Mouse (Mus musculus) granulocyte monocyte progenitor cell, adult 5-6 weeks (primary cell): Measurements from ENCODE around the gene 3110070M22Rik. TPM values are rescaled to one million over a fixed set of nuclear protein-coding genes. Genes with fewer than 3 reads are reported as not detected.
"Not testable (repeated sequence)": the region's sequence is repeated elsewhere in the genome, so short reads cannot be mapped to it uniquely, and the experiment has no call there.

ENCODE experiments used
- ATAC-seq: replicated peaks from 2 replicates; pipeline ENCODE4 v1.8.0; 2016; ENCODE audit warnings: mild to moderate bottlenecking, moderate TSS enrichment, inconsistent platforms; ENCODE audit not compliant: poor library complexity, severe bottlenecking
- total RNA-seq, 2 experiments: library from RNA; stranded (forward) in 1 of 2; stranded (reverse) in 1 of 2; fragments of 200-712, 200-1000 nt in 1 of 2; fragments of >200 nt in 1 of 2; fragmentation: Nextera tagmentation in 1 of 2; gene quantifications; 2 replicates each; pipeline ENCODE4 v1.2.3; 2014 to 2017

Gene 3110070M22Rik
- total RNA-seq (2014; fragmentation: Nextera tagmentation) (not detected in 2 replicates), total RNA-seq (2017) (0.47 and 1.7 TPM in 2 replicates)

- ATAC-seq: no peak
Observed at GRCm38 (mm10) chr13:119487880-119488580, at the start of gene 3110070M22Rik, which contains the start of gene Tmem267. Gene 3110070M22Rik, minus strand, starts transcription at chr13:119488383. Gene Tmem267, plus strand, starts transcription at chr13:119488039.

DNA sequence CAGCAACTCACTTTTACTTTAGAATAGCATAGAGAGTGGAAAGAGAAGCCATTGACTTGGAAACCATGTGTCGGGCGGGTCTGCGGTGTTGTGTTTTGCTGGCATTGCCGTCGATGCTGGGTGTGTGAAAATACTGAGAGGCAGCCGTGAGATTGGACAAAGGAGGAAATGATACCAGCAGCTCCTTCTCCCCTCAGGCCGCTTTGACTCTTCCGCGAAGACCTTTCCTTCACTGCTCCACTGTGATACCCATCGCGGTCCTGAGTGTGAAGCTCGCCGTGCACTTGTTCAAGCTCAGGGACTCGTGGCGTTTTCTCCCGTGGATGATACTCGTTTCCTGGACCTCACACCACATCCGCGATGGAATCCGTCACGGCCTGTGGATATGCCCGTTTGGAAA is 6.8 kb upstream of the 3110070M22Rik start:
- ATAC-seq: peak; percentile 37; the same call in 1 of the 2 replicates

DNA sequence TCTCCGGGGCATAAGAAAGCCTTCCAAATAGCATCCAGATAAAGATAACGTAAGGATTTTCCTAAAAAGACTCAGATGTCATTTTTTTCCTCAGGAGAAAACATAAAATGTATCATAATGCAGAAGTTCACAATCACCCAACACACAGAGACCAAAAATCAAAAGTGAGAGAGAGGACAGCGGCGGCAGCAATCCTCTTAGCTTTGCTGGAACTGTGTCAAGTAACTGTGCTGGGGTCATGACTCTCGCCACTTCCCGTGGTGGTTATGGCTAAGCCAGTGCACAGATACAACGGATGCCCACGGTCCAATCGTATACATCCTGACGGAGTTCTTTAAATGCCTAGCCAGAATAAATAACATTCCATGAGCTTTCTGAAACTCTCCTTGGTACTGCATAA is 3.9 kb upstream of the 3110070M22Rik start:
- not testable (repeated sequence) for ATAC-seq

- no peak for ATAC-seq
Observed at GRCm38 (mm10) chr13:119487354-119487753, 829 bp downstream of the 3110070M22Rik start.

DNA sequence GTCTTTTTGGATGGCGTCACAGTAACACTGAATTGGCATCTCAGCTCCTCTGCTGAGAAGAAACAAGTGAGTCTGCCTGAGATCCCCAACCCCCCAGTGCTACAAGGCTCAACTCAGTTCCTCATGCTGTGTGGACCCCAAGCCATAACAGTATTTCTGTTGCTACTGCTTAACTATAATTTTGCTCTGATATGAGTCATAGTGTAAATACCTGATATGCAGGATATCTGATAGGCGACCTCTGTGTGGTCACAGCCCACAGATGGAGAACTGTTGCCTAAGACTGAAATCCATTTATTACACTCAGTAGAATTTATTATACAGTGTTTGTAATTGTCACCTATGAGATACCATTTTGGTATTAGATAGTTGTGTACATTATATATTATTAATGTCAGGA is 10.4 kb downstream of the 3110070M22Rik start:
- ATAC-seq: no peak

DNA sequence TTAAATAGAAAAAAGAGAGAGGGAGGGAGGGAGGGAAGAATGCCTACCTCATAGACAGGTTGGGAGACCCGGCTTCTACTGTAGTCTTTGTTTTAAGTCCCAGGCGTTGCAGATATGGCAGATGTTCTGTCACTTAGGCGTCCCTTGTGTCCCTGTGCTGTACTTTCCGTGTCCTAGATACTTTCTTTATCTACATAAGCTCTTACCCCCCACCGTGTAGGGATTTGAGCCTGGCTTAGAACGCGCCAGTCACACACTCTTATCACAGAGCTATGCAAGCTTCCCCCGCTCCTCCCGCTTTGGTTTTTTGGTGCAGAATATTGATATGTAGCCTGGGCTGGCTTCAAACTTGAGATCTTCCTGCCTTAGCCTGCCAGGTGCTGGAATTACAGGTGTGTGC is 11.6 kb downstream of the 3110070M22Rik start:
- ATAC-seq: no peak

GRCm38 (mm10) chr13:119462596-119463560 is 25.3 kb downstream of the 3110070M22Rik start, which contains the start of gene 4833420G17Rik:
Gene 4833420G17Rik, plus strand, starts transcription at chr13:119462768.
- ATAC-seq: peak; percentile 97

- peak; percentile 51; the same call in 1 of the 2 replicates for ATAC-seq
Observed at GRCm38 (mm10) chr13:119461900-119462595, 26.1 kb downstream of the 3110070M22Rik start.

DNA sequence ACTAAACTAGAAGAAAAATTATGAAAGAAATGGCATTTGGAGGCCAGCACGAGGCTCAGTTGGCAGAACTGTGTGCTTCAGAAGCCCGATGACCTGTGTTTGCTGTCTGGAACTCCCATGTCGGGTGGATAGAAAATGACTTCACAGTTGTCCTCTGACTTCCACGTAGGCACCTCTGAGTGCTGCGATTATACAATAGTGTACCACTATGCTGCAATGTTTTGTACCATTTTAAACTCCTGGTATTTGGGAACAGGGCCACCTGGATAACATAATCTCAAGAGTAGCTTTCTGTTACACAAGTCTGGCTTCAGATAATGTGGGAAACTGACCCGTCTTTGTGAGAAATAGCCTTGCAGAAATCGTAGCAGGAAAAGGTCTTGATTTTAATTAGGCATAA is 31.8 kb downstream of the 3110070M22Rik start:
- ATAC-seq: no peak

- no peak for ATAC-seq
Observed at GRCm38 (mm10) chr13:119455082-119455481, 33.1 kb downstream of the 3110070M22Rik start.

- peak; percentile 79 for ATAC-seq
Observed at GRCm38 (mm10) chr13:119453563-119453962, 34.6 kb downstream of the 3110070M22Rik start.

DNA sequence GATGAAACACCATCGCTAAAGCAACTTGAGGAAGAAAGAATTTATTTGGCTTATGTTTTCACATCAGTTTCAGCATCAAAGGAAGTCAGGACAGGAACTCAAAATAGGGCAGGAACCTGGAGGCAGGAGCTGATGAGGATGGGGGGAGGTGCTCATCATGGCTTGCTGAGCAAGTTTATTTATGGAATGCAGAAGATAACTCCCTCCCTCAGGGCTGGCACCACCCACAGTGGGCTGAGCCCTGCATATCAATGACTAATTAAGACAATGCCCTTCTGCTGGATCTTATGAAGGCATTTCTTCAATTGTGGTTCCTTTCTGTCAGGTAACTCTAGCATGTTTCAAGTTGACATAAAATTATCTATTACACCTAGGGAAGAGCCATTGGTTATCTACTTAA is 45.9 kb downstream of the 3110070M22Rik start:
- no peak for ATAC-seq

Other genes starting within 250 kb of the 3110070M22Rik start
- gene Paip1, start 59.8 kb downstream of the 3110070M22Rik start, total RNA-seq (2014; fragmentation: Nextera tagmentation): 32.8 and 44.5 TPM in 2 replicates
- gene Paip1, start 59.8 kb downstream of the 3110070M22Rik start, total RNA-seq (2017): 72.4 and 77.3 TPM in 2 replicates
- gene 4833420G17Rik, start 25.6 kb downstream of the 3110070M22Rik start, total RNA-seq (2014; fragmentation: Nextera tagmentation): 67.1 and 82.9 TPM in 2 replicates
- gene 4833420G17Rik, start 25.6 kb downstream of the 3110070M22Rik start, total RNA-seq (2017): 46.5 and 57.2 TPM in 2 replicates
- 12.1 and 13.0 TPM in 2 replicates for gene Tmem267, start 344 bp downstream of the 3110070M22Rik start, total RNA-seq (2014; fragmentation: Nextera tagmentation)
- gene Tmem267, start 344 bp downstream of the 3110070M22Rik start, total RNA-seq (2017): 4.5 and 6.8 TPM in 2 replicates
- gene Ccl28, start 135.4 kb upstream of the 3110070M22Rik start, total RNA-seq (2014; fragmentation: Nextera tagmentation): 0.94 TPM in 1 of 2 replicates, not detected in the other
- 0.26 TPM in 1 of 2 replicates, not detected in the other for gene Ccl28, start 135.4 kb upstream of the 3110070M22Rik start, total RNA-seq (2017)
- gene Hmgcs1, start 202.0 kb upstream of the 3110070M22Rik start, total RNA-seq (2014; fragmentation: Nextera tagmentation): 18.3 and 21.5 TPM in 2 replicates
- gene Hmgcs1, start 202.0 kb upstream of the 3110070M22Rik start, total RNA-seq (2017): 32.9 and 35.5 TPM in 2 replicates